Mouse (Mus musculus): ENCODE measurements around the gene Psmf1. TPM values are rescaled to one million over a fixed set of nuclear protein-coding genes. Genes with fewer than 3 reads are reported as not detected.

Psmf1 gene
- total RNA-seq, 2 experiments from 2014 or later, result 31.8 to 38.2 TPM

- no peak for DNase-seq
Measured at GRCm38 (mm10) chr2:151735422-151735821, 8.6 kb downstream of the Psmf1 start.

- no peak for DNase-seq
Measured at GRCm38 (mm10) chr2:151733151-151733865, 10.7 kb downstream of the Psmf1 start.

GRCm38 (mm10) chr2:151724094-151724493, 19.9 kb downstream of the Psmf1 start:
- no peak for DNase-seq

DNA sequence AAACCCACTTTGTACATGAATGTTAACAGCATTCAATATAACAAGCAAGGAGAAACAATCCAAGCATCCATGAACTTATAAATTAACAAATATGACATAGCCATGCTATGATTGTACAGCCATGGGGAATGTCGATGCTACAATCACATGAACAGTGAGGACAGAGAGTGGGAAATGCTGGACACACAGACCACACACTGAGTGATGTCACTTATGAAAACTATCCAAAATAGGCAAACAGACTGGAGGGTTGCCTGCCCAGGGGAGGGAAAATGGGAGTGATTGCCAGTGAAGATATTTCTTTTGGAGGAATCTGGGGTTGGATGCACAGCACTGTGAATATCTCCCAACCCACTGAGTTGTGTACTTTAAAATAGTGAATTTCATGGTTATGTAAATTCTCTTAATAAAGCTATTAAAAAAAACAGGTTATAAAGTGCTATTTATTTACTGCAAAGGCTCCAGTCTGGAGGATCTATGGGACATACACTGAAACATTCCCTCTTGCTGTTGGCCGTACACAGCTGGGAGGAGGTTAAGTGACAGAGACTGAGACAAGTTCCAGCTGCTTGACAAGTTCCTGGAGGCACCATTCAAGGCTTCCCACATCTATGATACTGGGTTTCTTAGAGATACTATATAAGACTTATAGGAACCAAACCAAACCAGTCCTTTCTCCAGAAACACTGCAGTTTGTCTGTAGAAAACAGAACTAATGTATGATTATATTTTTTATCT, 27.5 kb downstream of the Psmf1 start:
- DNase-seq, result no peak

DNA sequence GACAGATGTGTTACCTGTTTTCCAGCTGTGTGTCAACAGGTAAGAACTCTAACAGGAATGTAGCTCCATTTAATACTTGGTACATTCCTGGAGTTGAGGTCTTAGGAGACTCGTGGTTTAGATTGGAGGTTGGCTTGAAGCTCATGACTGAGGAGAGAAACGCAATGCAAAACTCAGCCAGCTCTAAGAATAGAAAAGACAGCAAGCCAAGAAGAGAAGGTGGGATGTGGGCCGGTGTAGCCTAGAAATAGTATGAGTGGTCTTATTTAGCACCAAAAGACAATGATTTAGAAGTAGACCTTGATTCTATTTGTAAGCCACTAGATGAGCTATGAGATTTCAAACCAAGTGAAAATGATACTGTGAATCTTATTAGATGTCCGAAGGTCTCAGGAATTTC, 28.5 kb downstream of the Psmf1 start:
- no peak for DNase-seq

DNA sequence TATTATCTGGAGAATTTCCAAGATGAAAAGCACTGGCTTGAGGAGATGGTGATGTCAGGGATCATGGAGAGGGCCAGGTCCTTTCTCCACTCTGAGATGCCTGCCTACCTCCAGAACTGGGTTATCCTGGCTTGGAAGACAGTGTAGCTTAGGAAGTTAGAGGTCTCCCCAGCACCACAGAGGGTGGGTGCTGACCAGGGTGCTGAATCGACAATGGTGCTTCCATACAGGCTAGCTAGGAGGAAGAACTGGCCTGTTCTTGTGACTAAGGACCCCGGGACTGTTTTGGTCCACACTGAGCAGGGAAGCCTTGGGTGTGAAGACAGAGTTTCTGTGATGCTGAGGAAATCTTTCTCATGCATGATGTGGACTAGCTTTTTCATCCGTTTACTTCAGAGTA, 31.3 kb downstream of the Psmf1 start:
- peak; percentile 40 to 58 for DNase-seq

GRCm38 (mm10) chr2:151702851-151703190, 41.2 kb downstream of the Psmf1 start:
- DNase-seq, result no peak

- DNase-seq, result peak; percentile 59 to 69
Measured at GRCm38 (mm10) chr2:151702146-151702850, 41.7 kb downstream of the Psmf1 start.

DNA sequence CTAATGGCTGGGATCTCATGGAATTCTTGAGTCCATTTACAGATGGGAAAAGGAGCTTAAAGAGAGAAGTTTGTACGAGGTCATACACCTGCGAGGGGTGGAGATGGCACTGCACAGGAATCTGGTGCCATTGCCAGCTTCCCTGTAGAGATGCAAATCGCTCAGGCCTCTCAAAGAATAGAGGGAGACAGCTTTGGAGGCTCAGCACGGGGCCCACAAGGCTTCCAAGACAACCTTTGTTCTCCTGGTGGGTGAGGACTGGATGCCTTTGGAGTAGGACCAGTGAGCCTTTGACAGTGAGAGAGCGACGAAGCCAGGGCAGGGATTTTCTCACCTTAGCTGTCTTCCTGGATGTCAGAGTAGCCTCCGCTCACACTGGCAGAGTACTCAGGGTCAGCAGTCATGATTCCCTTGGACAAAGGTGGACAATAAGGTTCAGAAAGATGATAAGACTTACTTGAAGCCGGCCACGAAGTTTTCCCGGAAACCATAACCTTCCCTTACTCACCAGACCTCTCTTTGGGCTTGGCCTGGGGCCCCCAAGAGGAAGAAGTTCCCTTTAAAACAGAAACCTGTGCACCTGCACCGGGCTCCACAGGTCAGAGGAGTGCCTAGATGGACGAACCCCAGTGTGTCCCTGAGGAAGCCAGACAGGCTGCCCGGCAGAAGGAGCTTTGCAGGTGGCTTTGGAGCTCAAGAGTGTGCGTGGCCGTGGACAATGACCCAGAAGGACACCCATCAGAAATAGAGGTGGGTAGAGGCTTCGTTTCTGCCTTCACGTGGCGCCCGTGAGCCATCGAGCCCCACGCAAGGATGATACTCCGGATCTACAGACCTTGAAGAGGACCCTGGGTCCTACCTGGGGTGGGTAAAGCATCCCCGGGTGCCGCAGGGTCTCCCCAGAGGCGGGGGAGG, 42.5 kb downstream of the Psmf1 start, which contains the start of gene Tmem74b:
TSS of gene Tmem74b (plus strand) at position 778 of the 915 bp plus-strand sequence.
- DNase-seq, result no peak

DNA sequence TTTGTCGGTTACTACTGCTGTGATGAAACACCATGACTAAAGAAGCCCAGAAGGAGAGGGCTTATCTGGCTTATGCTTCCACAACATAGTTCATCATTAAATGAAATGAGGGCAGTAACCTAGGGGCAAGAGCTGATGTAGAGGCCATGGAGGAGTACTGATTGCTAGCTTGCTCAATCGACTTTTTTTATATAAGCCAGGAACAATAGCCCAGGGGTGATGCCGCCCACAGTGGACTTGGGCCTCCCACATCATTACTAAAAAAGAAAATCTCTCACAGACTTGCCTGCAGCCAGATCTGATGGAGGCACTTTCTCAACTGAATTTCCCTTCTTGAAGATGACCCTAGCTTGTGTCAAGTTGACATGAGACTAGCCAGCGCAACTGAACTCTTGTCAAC, 61.0 kb downstream of the Psmf1 start:
- no peak for DNase-seq

DNA sequence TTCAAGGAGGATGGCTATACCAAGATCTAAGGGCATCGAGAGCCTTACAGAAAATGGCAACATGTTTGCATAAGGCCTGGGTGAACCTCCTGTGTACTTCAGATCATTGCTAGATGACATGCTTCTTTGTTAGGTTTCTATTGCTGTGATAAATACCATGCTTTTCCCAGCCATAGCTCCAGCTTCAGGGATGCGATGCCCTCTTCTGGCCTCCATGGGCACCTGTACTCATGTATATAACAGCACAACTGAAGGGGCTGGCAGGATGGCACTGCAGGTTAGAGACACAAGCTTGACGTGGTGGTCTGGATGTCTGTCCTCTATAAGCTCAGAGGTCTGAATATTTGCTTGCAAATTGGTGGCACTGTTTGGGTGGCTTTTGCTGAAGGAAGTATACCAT, 61.6 kb downstream of the Psmf1 start:
- DNase-seq, result peak; percentile 17 to 35

DNA sequence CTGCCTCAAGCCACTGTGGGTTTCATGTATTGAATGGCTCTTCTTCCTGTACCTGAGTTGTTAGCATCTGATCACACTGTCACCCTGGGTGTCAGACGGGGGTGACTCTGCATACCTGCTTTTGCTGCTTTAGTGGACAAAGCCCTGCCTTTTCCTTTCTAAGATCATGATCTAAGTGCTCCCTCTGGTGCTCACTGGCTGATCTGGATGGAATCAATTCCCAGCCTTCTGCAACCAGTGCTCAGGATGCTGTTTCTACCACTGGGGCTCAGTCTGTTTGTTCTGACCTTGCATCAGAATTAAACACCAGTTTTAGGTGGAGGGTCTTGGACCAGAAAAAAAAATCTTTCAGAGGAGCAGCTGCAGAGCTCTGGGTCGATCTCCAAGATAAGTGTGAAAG, 67.8 kb downstream of the Psmf1 start:
- DNase-seq, result peak in 1 of 2 experiments; percentile 8

- no peak for DNase-seq
Measured at GRCm38 (mm10) chr2:151670968-151671329, 73.0 kb downstream of the Psmf1 start.

GRCm38 (mm10) chr2:151670026-151670967, 73.7 kb downstream of the Psmf1 start:
- DNase-seq, result no peak

DNA sequence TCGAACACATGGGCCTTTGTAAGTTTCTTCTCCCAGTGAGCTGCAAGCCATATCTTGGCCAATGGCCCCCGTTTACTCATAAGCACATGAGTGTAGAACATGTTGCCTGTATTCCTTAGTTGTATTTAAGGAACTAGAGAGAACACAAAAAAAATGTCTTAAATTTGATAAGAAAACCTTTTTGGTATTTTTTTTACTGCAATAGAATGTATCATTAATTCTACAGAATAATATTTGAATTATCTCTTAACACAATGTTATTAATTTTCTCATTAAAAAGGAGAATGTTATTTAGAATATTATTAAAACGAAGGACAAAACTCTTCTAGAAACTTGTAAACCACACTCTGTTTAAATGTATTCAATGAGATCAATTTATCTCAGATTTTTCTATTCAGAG, 75.6 kb downstream of the Psmf1 start, which contains the start of gene Rad21l:
TSS of gene Rad21l (minus strand) at position 101 of the 400 bp plus-strand sequence.
- DNase-seq, result no peak

Other genes with a start within 250 kb of the Psmf1 start
- 100 to 1,000 TPM; 273 to 327 TPM for gene Fkbp1a, start 201.7 kb downstream of the Psmf1 start, total RNA-seq (2021)
- gene Sdcbp2, start 171.6 kb downstream of the Psmf1 start, total RNA-seq (2021), result 1 to 10 TPM; 1.5 to 2.0 TPM
- gene Snph, start 111.6 kb downstream of the Psmf1 start, total RNA-seq (2021), result 10 to 100 TPM in 1 of 2 experiments, 1 to 10 TPM in 1; 7.9 to 14.6 TPM
- gene Rad21l, start 75.7 kb downstream of the Psmf1 start, total RNA-seq (2021), result not detected
- 1 to 10 TPM in 1 of 2 experiments, under 1 TPM in 1; 0.23 to 1.6 TPM for gene Tmem74b, start 42.2 kb downstream of the Psmf1 start, total RNA-seq (2021)
- under 1 TPM; 0.23 to 0.33 TPM for gene Rspo4, start 98.7 kb upstream of the Psmf1 start, total RNA-seq (2021)
- 1 to 10 TPM in 1 of 2 experiments, under 1 TPM in 1; 0.33 to 1.2 TPM for gene Angpt4, start 167.0 kb upstream of the Psmf1 start, total RNA-seq (2021)
- 1 to 10 TPM; 8.5 to 9.6 TPM for gene Fam110a, start 236.0 kb upstream of the Psmf1 start, total RNA-seq (2021)

All from adrenal gland, postnatal 36 days (tissue).